Mouse (Mus musculus) left cerebral cortex, adult 2 months (tissue): ENCODE results near the gene Epdr1. TPM values are rescaled to one million over a fixed set of nuclear protein-coding genes. Genes with fewer than 3 reads are reported as not detected.
"Not testable (repeated sequence)": the region's sequence is repeated elsewhere in the genome, so short reads cannot be mapped to it uniquely, and the experiment has no call there.

Experiments used
- DNase-seq, 2 experiments: peaks; one replicate each; pipeline ENCODE4 v3.0.0; 2021 to 2022; ENCODE audit warnings: low spot score in 2 of 2, mixed read lengths in 1 of 2; ENCODE audit errors: extremely low spot score in 1 of 2
- H3K27ac ChIP-seq: fragments of 200-600 bp; 2 replicates; pipeline ENCODE4 v1.8.1; 2022
- H3K4me3 ChIP-seq: fragments of 200-600 bp; 2 replicates; pipeline ENCODE4 v1.8.1; 2022
- CTCF ChIP-seq: fragments of 200-600 bp; IDR thresholded peaks from 2 replicates; pipeline ENCODE4 v1.8.1; 2022; ENCODE audit warnings: antibody characterized with exemption, mild to moderate bottlenecking, moderate library complexity
- intact Hi-C: fragments of 180-260 bp; cut with DNase I; formaldehyde crosslinking; loops from one replicate; pipeline ENCODE4 v1.15.1; 2025
- total RNA-seq, 2 experiments: library from RNA; stranded (reverse); gene quantifications; 2 replicates each; pipeline ENCODE4 v1.2.3; 2021

The Epdr1 gene
- total RNA-seq, 2 experiments from 2014 or later, result 98.4 to 98.5 TPM

GRCm38 (mm10) chr13:19602531-19602930 lies 17.2 kb downstream of the Epdr1 start:
- intact Hi-C loops, result no loop called here
- TF ChIP-seq CTCF, result no peak
- DNase-seq, result no peak
- Histone ChIP-seq H3K27ac (no peak overlapping the region), H3K4me3 (no peak overlapping the region)

DNA sequence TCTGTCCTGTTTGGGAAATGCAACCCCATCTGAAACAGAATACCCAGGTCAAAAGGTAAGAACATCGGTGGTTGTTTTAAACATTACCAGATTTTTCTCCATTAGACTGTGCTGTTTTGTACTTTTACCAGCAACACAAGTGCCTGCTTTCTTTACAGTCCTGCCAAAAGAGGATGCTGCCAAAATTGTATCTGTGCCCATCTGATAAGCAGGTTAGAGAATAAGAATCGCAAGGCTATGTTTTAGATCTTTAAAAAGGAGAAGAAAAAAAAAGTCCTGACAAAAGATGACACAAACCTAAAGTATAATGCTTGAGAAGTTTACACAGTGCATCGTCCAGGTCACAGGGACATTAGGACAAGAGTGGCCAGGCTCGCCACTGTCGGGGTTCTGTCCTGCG lies 20.5 kb downstream of the Epdr1 start:
- intact Hi-C loops, result no loop called here
- H3K4me3 ChIP-seq, result no peak overlapping the region
- no peak for DNase-seq
- no peak overlapping the region for H3K27ac ChIP-seq
- no peak for TF ChIP-seq CTCF

DNA sequence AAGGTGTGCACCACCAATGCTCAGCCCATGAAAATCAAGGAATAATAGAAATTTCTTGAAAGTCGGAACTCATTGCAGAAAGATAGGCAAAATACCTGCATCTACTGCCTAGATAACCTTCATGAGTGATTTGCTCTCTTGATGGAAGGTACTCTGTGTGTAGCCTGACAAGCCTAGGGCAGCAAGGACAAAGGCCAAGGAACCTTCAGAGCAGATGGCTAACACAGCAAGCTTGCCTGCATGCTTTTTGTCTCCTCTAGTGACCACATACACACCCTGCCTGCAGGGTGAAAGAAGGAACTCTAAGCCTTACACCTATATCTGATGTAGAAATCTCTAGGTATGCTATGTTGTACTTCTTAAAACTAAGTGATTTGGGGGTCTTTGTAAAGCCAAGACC lies 24.6 kb downstream of the Epdr1 start:
- H3K4me3 ChIP-seq, result no peak overlapping the region
- H3K27ac ChIP-seq, result no peak overlapping the region
- intact Hi-C loops, result no loop called here
- no peak for TF ChIP-seq CTCF
- no peak for DNase-seq

DNA sequence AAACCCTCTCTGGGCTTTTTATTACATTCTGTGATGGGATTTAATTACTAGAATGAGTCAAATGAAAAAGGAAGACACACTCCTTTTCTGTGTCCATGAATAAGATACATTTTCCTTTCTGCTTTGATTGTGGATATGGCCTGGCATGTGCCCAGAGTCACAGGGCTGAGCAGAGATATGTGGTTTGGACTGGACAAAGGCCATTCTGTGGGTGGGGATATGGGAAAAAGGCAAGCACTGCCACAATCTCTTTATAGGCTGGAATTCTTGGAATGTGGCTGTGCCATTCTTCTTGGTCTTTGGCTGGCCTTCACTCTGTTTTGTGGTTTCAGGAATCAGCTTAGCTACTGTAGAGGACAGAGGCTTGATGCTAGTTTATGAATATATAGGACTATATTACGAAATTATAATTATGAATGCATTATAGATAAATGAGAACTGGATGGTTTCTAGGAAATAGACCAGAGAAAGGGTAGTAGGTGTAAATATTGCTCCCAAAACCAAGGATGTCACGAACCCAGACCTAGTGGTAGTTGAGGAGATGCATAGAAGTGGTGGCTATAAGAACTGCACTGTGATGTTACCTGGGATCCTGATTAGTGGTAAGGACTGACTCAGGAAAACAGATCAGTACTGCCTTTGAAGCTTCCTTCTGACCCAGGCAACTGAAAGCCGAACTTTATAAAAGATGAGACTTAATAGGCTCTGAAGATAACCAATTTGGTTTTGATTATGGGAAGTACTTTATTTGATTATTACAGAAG lies 28.5 kb downstream of the Epdr1 start:
- Histone ChIP-seq H3K4me3 (no peak overlapping the region), H3K27ac (no peak overlapping the region)
- DNase-seq, result no peak
- no peak for TF ChIP-seq CTCF
- intact Hi-C loops, result no loop called here

- TF ChIP-seq CTCF, result no peak
- Histone ChIP-seq H3K27ac (no peak overlapping the region), H3K4me3 (no peak overlapping the region)
- no peak for DNase-seq
- intact Hi-C loops, result no loop called here
These were observed 43.8 kb downstream of the Epdr1 start for GRCm38 (mm10) chr13:19575947-19576346.

GRCm38 (mm10) chr13:19574723-19575122 lies 45.0 kb downstream of the Epdr1 start:
- DNase-seq, intact Hi-C loops, H3K27ac ChIP-seq, H3K4me3 ChIP-seq: not testable (repeated sequence)

GRCm38 (mm10) chr13:19570166-19570565 lies 49.6 kb downstream of the Epdr1 start:
- intact Hi-C loops, DNase-seq, H3K27ac ChIP-seq, H3K4me3 ChIP-seq: not testable (repeated sequence)

- intact Hi-C loops, result no loop called here
- DNase-seq, result no peak
- Histone ChIP-seq H3K4me3 (no peak overlapping the region), H3K27ac (no peak overlapping the region)
- no peak for TF ChIP-seq CTCF
These were observed 57.2 kb downstream of the Epdr1 start for GRCm38 (mm10) chr13:19562510-19562909.

DNA sequence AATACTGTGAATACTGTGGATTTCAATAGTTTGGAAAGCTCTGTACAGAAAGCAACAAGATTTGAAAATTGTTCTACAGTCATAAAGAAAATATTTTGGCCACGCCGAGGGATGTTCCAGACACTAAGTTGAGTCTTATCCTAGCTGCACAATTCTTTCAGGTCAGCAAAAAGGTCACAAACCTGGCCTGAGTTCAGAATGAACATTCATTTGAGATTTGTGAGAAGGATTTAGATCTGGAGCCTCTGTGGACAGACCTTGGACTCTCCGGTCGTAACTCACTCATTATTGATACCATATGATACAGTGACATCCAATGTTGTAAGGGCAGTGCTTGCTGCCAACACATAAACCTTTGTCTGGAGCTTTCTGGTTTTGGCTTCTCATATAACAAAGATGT lies 64.3 kb downstream of the Epdr1 start:
- intact Hi-C loops, result no loop called here
- no peak for TF ChIP-seq CTCF
- no peak for DNase-seq
- Histone ChIP-seq H3K4me3 (no peak overlapping the region), H3K27ac (no peak overlapping the region)

Other genes starting within 250 kb of the Epdr1 start
- 10 to 100 TPM; 63.8 to 69.7 TPM for gene Stard3nl, start 224.1 kb downstream of the Epdr1 start, total RNA-seq
- gene Sfrp4, start 3.2 kb upstream of the Epdr1 start, total RNA-seq, result 1 to 10 TPM; 2.4 to 2.7 TPM
- gene Nme8, start 77.9 kb upstream of the Epdr1 start, total RNA-seq, result not detected
- gene Gpr141, start 204.3 kb upstream of the Epdr1 start, total RNA-seq, result not detected